ENCODE assay signal across 12 mouse cellular contexts in the genomic region with DNA sequence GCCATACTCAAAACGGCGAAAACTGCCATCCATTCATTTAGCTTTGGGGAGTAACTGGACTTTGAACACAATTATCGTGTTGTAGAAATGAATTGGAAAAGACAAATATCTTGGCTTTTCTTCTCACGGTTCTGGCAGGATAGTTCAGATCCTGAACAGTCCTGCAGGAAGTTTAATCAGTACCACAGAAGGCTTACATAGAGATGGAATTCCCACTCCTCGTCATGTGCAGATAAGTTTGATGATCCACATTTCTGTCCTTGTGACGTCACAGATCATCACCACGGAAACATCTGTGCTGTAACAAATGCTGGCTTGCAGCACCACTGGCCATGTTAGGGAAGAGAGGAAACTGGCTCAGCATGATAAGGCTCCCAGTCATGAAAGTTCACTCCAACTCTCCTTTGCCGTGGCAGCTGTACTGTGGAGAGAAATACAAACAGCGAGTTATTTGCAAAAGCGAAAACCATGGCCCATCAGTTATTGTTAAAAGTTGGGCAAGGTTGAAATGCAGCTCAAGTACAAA.
DNase-seq lines count a peak whose midpoint lies in the region; ATAC-seq and TF ChIP-seq lines count a peak whose summit lies in the region.
"Had no signal": no experiment of that assay in that cellular context is flagged by ENCODE, and none has a peak within 500 bp of the region (broad histone marks: within the 10 kb centered on the region; RNA-seq: fewer than 3 reads in every experiment).

No protein-coding gene starts in this region.

- no peak for ATAC-seq in lung, embryonic 14.5 days (ENCODE audit: insufficient read depth)
- ATAC-seq in heart, embryonic 15.5 days (replicated peaks; ENCODE audit: insufficient number of reproducible peaks, insufficient read depth, low FRiP score, low read depth): peak; percentile 69; the same call in 1 of the 2 replicates
- ATAC-seq in liver, embryonic 15.5 days (ENCODE audit: insufficient read depth): peak; percentile 34; the same call in 1 of the 2 replicates
- no peak for ATAC-seq in hindbrain, embryonic 13.5 days (ENCODE audit: low FRiP score)

- DNase-seq in lung, embryonic 14.5 days: peak; percentile 19
- no peak for DNase-seq in lung, postnatal 36 days
- peak; percentile 98 for DNase-seq in heart, adult 11 months
- no peak for DNase-seq in left cerebral cortex, adult 11 months (ENCODE audit: low spot score)
- no peak for DNase-seq in layer of hippocampus, adult 18-20 months (ENCODE audit: low spot score in 2 of 2)
- DNase-seq: left cerebral cortex, postnatal 4 days; right cerebral cortex, postnatal 4 days had no signal

- no peaks in the 10 kb centered on the region for H3K27me3 ChIP-seq in lung, embryonic 14.5 days (ENCODE audit: insufficient read depth, low read length)
- H3K27me3 ChIP-seq in heart, embryonic 15.5 days: no peaks in the 10 kb centered on the region
- no peaks in the 10 kb centered on the region for H3K27me3 ChIP-seq in liver, embryonic 15.5 days
- H3K27me3 ChIP-seq in hindbrain, embryonic 13.5 days: no peaks in the 10 kb centered on the region

- H3K4me3 ChIP-seq in lung, embryonic 14.5 days (ENCODE audit: low read depth, low read length): no peak overlapping the region
- no peak overlapping the region for H3K4me3 ChIP-seq in heart, embryonic 15.5 days
- no peak overlapping the region for H3K4me3 ChIP-seq in liver, embryonic 15.5 days (replicated peaks)
- no peak overlapping the region for H3K4me3 ChIP-seq in hindbrain, embryonic 13.5 days
- H3K4me3 ChIP-seq: forebrain, embryonic 12.5 days had no signal

- H3K4me1 ChIP-seq in lung, embryonic 14.5 days (ENCODE audit: insufficient read depth): no peaks in the 10 kb centered on the region
- peaks cover 17% of the 10 kb centered on the region for H3K4me1 ChIP-seq in heart, embryonic 15.5 days (replicated peaks)
- H3K4me1 ChIP-seq in liver, embryonic 15.5 days (replicated peaks): peaks cover 13% of the 10 kb centered on the region
- peaks cover 49% of the 10 kb centered on the region for H3K4me1 ChIP-seq in hindbrain, embryonic 13.5 days (replicated peaks)

- no peak overlapping the region for H3K27ac ChIP-seq in lung, embryonic 14.5 days (ENCODE audit: low read depth)
- peak overlapping the region; percentile 64 for H3K27ac ChIP-seq in heart, embryonic 15.5 days
- H3K27ac ChIP-seq in liver, embryonic 15.5 days (replicated peaks): no peak overlapping the region
- H3K27ac ChIP-seq in hindbrain, embryonic 13.5 days: no peak overlapping the region; the same call in 1 of the 2 replicates
- H3K27ac ChIP-seq: forebrain, embryonic 12.5 days; macrophage had no signal

- H3K9me3 ChIP-seq in lung, embryonic 14.5 days (ENCODE audit: low read depth, low read length): no peaks in the 10 kb centered on the region
- no peaks in the 10 kb centered on the region for H3K9me3 ChIP-seq in heart, embryonic 15.5 days (replicated peaks)
- H3K9me3 ChIP-seq in liver, embryonic 15.5 days (replicated peaks): no peaks in the 10 kb centered on the region
- H3K9me3 ChIP-seq in hindbrain, embryonic 13.5 days: no peaks in the 10 kb centered on the region
- H3K9me3 ChIP-seq: forebrain, embryonic 12.5 days had no signal

- H3K36me3 ChIP-seq in lung, embryonic 14.5 days (ENCODE audit: insufficient read depth): no peaks in the 10 kb centered on the region
- H3K36me3 ChIP-seq in heart, embryonic 15.5 days: no peaks in the 10 kb centered on the region
- H3K36me3 ChIP-seq in liver, embryonic 15.5 days (replicated peaks): no peaks in the 10 kb centered on the region
- no peaks in the 10 kb centered on the region for H3K36me3 ChIP-seq in hindbrain, embryonic 13.5 days
- H3K36me3 ChIP-seq: forebrain, embryonic 12.5 days had no signal

- TF ChIP-seq CTCF in lung, embryonic 14.5 days (IDR thresholded peaks at IDR 0.05; ENCODE audit: low read depth): no peak

- no peak overlapping the region for H3K9ac ChIP-seq in lung, embryonic 14.5 days
- H3K9ac ChIP-seq in heart, embryonic 15.5 days: no peak overlapping the region
- H3K9ac ChIP-seq in liver, embryonic 15.5 days: no peak overlapping the region
- H3K9ac ChIP-seq in hindbrain, embryonic 13.5 days: no peak overlapping the region
- H3K9ac ChIP-seq: forebrain, embryonic 12.5 days had no signal

- no peak overlapping the region for H3K4me2 ChIP-seq in lung, embryonic 14.5 days
- no peak overlapping the region for H3K4me2 ChIP-seq in heart, embryonic 15.5 days
- peak overlapping the region; percentile 5; the same call in 1 of the 2 replicates for H3K4me2 ChIP-seq in liver, embryonic 15.5 days
- no peak overlapping the region for H3K4me2 ChIP-seq in hindbrain, embryonic 13.5 days
- H3K4me2 ChIP-seq: forebrain, embryonic 12.5 days had no signal

- 56% methylated on average over 10 of the region's 10 CpGs for WGBS in lung, embryonic 14.5 days
- 42% methylated on average over 10 of the region's 10 CpGs for WGBS in heart, embryonic 15.5 days
- WGBS in liver, embryonic 15.5 days (ENCODE audit: insufficient replicate concordance): 12% methylated on average over 10 of the region's 10 CpGs
- 73% methylated on average over 10 of the region's 10 CpGs for WGBS in hindbrain, embryonic 13.5 days

Comparison
In these comparisons a context has a peak if more than half of its experiments do, and no peak if none do; other contexts are left out.
1. DNase-seq: peak in lung, embryonic 14.5 days (single experiment) and heart, adult 11 months (single experiment); none in lung, postnatal 36 days (single experiment), left cerebral cortex, adult 11 months (single experiment) and layer of hippocampus, adult 18-20 months (0 of 2).
2. ATAC-seq: peak in heart, embryonic 15.5 days (single experiment) and liver, embryonic 15.5 days (single experiment); none in lung, embryonic 14.5 days (single experiment) and hindbrain, embryonic 13.5 days (single experiment).